Mouse (Mus musculus) G1E-ER4 (cell line): ENCODE results near the gene Pla2g4a. TPM values are rescaled to one million over a fixed set of nuclear protein-coding genes. Genes with fewer than 3 reads are reported as not detected.

Experiments
- GATA1 ChIP-seq: IDR thresholded peaks from one replicate; pipeline ENCODE4 v1.8.0; 2012; ENCODE audit warnings: low read length, inconsistent platforms
- polyA plus RNA-seq: library from polyadenylated mRNA; stranded (reverse); fragments of >175 nt; gene quantifications from 2 replicates; pipeline ENCODE4 v1.2.3, GENCODE M21; 2012

Gene Pla2g4a
- polyA plus RNA-seq, 1 experiment, result not detected

DNA sequence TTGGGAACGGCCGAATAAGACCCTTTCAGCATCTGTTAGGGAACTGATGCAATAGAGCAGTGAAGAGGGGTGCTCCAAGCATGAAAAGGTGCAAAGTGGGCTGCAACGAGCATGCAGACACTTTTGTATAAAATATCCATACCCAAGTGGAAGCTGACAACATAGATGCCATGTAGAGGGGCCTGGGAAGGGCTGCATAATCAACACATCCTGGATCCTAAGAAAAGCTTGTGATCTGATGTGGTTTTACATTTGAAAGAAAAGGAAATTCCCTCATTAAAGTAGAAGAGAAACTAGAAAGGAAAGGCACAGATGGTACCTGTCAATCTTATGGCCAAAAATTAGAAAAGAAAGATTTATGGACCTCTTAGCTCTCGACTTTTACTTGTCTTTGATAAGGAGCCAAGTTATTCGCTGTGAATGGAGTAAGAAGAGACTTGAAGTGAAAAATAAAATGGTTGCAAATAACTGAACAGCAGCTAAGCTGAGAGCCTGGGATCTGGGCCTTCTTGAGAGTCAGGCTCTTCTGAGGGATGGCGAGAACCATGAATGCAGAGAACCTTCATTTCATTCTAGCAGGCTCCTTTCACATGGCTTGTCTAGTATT, 78.6 kb downstream of the Pla2g4a start:
- TF ChIP-seq GATA1, result no peak

GRCm38 (mm10) chr1:149878175-149878574, 82.9 kb downstream of the Pla2g4a start:
- TF ChIP-seq GATA1, result no peak

GRCm38 (mm10) chr1:149876502-149876901, 84.6 kb downstream of the Pla2g4a start:
- TF ChIP-seq GATA1, result no peak

- TF ChIP-seq GATA1, result no peak
Observed at GRCm38 (mm10) chr1:149871625-149872024, 89.5 kb downstream of the Pla2g4a start.

DNA sequence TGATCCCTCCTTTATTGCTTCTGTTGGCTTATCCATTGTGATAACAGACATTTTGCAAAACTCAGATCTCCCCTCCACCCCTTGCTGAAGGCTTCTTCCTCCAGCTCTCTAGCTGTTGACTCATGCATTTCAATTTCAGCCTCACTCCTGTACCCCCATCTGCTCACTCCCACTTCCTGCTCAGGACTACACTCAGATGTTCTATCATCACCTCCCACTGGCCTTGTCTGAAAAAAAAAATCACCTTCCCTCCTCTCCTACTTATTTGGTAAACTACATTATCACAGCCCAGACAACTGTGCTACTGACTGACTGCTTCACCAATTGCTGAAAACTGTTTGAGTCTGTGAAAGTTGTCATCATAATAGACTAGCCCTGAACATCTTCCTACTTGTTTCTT, 93.8 kb downstream of the Pla2g4a start:
- TF ChIP-seq GATA1, result no peak

DNA sequence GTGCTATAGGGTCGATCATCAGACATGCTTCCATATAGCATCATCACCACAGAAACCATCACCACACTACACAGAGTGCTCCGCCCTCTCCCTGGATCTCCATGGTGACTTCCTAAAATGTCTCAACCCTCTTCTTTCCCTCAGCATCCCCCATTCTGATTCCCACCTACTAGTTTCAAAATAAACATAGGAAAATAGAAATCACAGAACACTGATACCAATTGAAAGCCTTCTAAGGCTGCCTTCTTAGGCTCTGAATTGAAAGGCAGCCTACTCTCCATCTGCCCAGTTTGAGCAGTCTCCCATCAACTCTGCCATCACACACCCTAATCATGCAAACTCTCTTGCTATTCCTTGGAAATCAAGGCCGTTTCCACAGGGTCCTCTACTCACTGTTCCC, 94.9 kb downstream of the Pla2g4a start:
- no peak for TF ChIP-seq GATA1

- no peak for TF ChIP-seq GATA1
Observed at GRCm38 (mm10) chr1:149862801-149863200, 98.3 kb downstream of the Pla2g4a start.

GRCm38 (mm10) chr1:149862181-149862580, 98.9 kb downstream of the Pla2g4a start:
- no peak for TF ChIP-seq GATA1

DNA sequence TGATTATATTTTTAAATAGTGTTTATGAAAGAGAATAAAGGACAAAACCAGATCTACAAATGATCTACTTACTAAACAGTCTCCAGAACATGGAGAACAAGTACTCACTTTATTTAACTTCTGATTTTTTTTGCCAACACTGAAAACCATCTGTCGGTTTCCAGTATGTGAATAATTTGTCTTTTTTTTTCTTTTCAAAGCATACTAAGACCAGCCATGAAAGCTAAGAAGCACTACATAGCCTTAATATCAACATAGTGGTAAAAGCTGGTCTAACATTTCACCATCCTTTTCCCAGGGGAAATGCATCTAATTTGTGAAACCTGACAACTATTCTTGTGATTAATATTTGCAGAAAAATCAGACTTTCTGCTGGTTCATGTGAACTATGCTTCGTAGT, 99.5 kb downstream of the Pla2g4a start:
- no peak for TF ChIP-seq GATA1

- no peak for TF ChIP-seq GATA1
Observed at GRCm38 (mm10) chr1:149858734-149859133, 102.4 kb downstream of the Pla2g4a start.

GRCm38 (mm10) chr1:149856720-149857119, 104.4 kb downstream of the Pla2g4a start:
- TF ChIP-seq GATA1, result no peak

DNA sequence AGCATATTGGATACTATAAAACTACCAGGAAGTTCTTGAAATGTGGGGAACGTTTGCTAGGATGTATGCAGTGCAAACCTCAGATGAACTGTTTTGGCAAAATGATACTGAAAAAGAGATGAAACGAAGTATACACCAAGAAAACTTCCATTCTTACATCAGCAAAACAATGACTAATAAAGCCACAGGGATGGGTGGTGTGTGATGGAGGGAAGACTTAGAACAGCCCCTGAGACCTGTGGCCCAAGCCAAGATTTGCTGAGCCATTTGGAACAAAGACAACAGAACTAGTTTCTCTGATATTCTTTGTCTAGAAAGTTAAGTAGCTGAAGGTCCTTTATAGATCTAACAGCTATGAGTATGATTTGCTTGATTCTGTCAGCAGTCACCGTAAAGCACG, 105.5 kb downstream of the Pla2g4a start:
- TF ChIP-seq GATA1, result no peak

GRCm38 (mm10) chr1:149854867-149855266, 106.2 kb downstream of the Pla2g4a start:
- TF ChIP-seq GATA1, result no peak

GRCm38 (mm10) chr1:149846655-149847054, 114.4 kb downstream of the Pla2g4a start:
- no peak for TF ChIP-seq GATA1

DNA sequence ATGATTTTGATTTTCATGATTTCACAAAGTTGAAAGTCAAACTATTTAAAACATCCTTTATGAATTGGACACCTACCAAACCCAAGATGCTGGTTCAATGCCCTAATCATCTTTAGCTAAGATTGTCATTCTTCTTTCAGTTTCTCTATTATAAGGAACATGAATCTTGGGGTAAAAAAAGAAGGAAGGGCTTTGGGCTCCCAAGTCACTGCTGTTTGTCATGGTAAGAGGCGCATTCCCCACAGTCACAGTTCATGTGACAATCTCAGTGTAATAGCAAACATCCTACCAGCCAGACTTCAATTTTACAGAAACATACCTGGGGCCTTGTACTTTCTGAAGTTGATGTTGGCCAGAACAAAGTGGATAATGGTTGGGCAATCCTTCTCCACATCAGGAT, 119.2 kb downstream of the Pla2g4a start:
- TF ChIP-seq GATA1, result no peak

GRCm38 (mm10) chr1:149840961-149841416, 120.1 kb downstream of the Pla2g4a start:
- no peak for TF ChIP-seq GATA1

- no peak for TF ChIP-seq GATA1
Observed at GRCm38 (mm10) chr1:149840312-149840930, 120.7 kb downstream of the Pla2g4a start.
